Mouse (Mus musculus) liver, embryonic 14.5 days (tissue): Measurements from ENCODE around the gene Plpp4.

Experiments used
- CTCF ChIP-seq: IDR thresholded peaks from 2 replicates; pipeline ENCODE4 v1.5.1; 2016; ENCODE audit warnings: antibody characterized with exemption, low read depth, control low read depth
- EP300 ChIP-seq: IDR thresholded peaks from 2 replicates; pipeline ENCODE4 v1.6.1; 2016; ENCODE audit warnings: antibody characterized with exemption, low read depth

- TF ChIP-seq CTCF (no peak), EP300 (no peak)
Measured at GRCm38 (mm10) chr7:129402695-129403364, 146.0 kb downstream of the Plpp4 start.
